8 mouse cellular contexts compared by ENCODE assay signal in the genomic region with DNA sequence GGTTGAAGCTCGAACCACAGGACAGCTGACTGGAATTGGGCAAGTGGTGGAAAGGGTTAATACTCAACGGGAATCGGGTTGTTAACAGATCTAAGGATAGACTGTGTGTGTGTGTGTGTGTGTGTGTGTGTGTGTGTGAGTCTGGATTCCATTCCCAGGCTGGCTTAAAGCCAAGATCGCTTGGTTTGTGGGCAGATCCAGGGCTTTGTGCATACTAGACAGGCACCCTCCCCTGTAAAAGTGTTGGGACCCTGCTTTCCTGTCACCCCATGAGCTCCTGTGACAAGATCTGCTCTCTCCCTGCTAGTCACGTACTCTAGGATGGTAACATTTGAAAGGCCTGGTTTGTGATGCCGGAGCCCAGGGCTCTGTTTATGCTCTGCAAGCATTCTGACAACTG. TPM values are rescaled to one million over a fixed set of nuclear protein-coding genes. Genes with fewer than 3 reads are reported as not detected.
DNase-seq lines count a peak whose midpoint lies in the region; ATAC-seq and TF ChIP-seq lines count a peak whose summit lies in the region.

No protein-coding gene starts in this region.

- DNase-seq in left cerebral cortex, postnatal 14 days (ENCODE audit: low spot score in 2 of 2): peak; percentile 76 to 86
- DNase-seq in left cerebral cortex, adult 11 months (ENCODE audit: low spot score): no peak
- peak; percentile 71 for DNase-seq in brain, adult 2 months (ENCODE audit: low read depth, low spot score)
- peak; percentile 56 for DNase-seq in forelimb bud, embryonic 11.5 days (ENCODE audit: low read depth, low spot score)
- peak; percentile 48 to 70 for DNase-seq in kidney, postnatal 36 days
- peak; percentile 56 for DNase-seq in midbrain, postnatal 0 days (ENCODE audit: low spot score)
- no peak for DNase-seq in gastrocnemius, postnatal 14 days
- DNase-seq in spleen, adult 18-20 months: no peak

- intact Hi-C loops in left cerebral cortex, postnatal 14 days (cut with DNase I): no loop called here
- intact Hi-C loops in gastrocnemius, postnatal 14 days (cut with DNase I; ENCODE audit: low total_unique reads): no loop called here

- no peak overlapping the region for H3K4me3 ChIP-seq in midbrain, postnatal 0 days (ENCODE audit: low read depth, low read length)

- TF ChIP-seq CTCF in midbrain, postnatal 0 days (IDR thresholded peaks at IDR 0.05): no peak

- H3K9ac ChIP-seq in midbrain, postnatal 0 days (replicated peaks; ENCODE audit: low read length, poor library complexity, severe bottlenecking): no peak overlapping the region

- no peak for ATAC-seq in midbrain, postnatal 0 days (ENCODE audit: low FRiP score)

- H3K9me3 ChIP-seq in midbrain, postnatal 0 days (ENCODE audit: low read length): no peaks in the 10 kb centered on the region

- H3K4me2 ChIP-seq in midbrain, postnatal 0 days (ENCODE audit: low read depth, low read length, poor library complexity, severe bottlenecking): no peak overlapping the region

- 0 out of 2 replicates have a peak overlapping the region, but pooled peaks have one; percentile 6 for H3K27ac ChIP-seq in midbrain, postnatal 0 days (ENCODE audit: low read depth, low read length)

- 37% methylated on average over 6 of the region's 6 CpGs for WGBS in midbrain, postnatal 0 days

- peaks cover 40% of the 10 kb centered on the region for H3K36me3 ChIP-seq in midbrain, postnatal 0 days (ENCODE audit: insufficient read depth, low read length)

- no peaks in the 10 kb centered on the region for H3K27me3 ChIP-seq in midbrain, postnatal 0 days (ENCODE audit: insufficient read depth, low read length)

- H3K4me1 ChIP-seq in midbrain, postnatal 0 days (ENCODE audit: insufficient read depth, low read length): no peaks in the 10 kb centered on the region

RNA-seq across cellular contexts. Expression of a gene that starts 5.7 kb away (rescaled TPM):
- 1 to 10 TPM; 6.7 to 9.2 TPM for total RNA-seq in left cerebral cortex, postnatal 14 days (2021)
- total RNA-seq in midbrain, postnatal 0 days (2014; rRNA removed): 4.3 and 9.2 TPM in 2 replicates
- polyA plus RNA-seq in midbrain, postnatal 0 days (2015; fragmentation: Nextera tagmentation; extraction: Ambion mirVana): 2.1 and 2.2 TPM in 2 replicates
- total RNA-seq in gastrocnemius, postnatal 14 days (2021): 1 to 10 TPM; 2.6 to 4.2 TPM

RNA-seq across cellular contexts. Expression of a gene that starts 51.3 kb away (rescaled TPM):
- 10 to 100 TPM; 14.5 to 15.4 TPM for total RNA-seq in left cerebral cortex, postnatal 14 days (2021)
- 17.3 and 27.0 TPM in 2 replicates for total RNA-seq in midbrain, postnatal 0 days (2014; rRNA removed)
- 14.7 and 15.5 TPM in 2 replicates for polyA plus RNA-seq in midbrain, postnatal 0 days (2015; fragmentation: Nextera tagmentation; extraction: Ambion mirVana)
- total RNA-seq in gastrocnemius, postnatal 14 days (2021): 1 to 10 TPM; 4.8 to 5.4 TPM

RNA-seq across cellular contexts. Expression of a gene that starts 58.5 kb away (rescaled TPM):
- 10 to 100 TPM; 15.7 to 16.0 TPM for total RNA-seq in left cerebral cortex, postnatal 14 days (2021)
- 15.1 and 16.2 TPM in 2 replicates for total RNA-seq in midbrain, postnatal 0 days (2014; rRNA removed)
- polyA plus RNA-seq in midbrain, postnatal 0 days (2015; fragmentation: Nextera tagmentation; extraction: Ambion mirVana): 20.1 and 21.2 TPM in 2 replicates
- 10 to 100 TPM; 13.9 to 18.3 TPM for total RNA-seq in gastrocnemius, postnatal 14 days (2021)

Comparison
In these comparisons a context has a peak if more than half of its experiments do, and no peak if none do; other contexts are left out.
1. DNase-seq: peak in left cerebral cortex, postnatal 14 days (2 of 2), brain, adult 2 months (single experiment), forelimb bud, embryonic 11.5 days (single experiment), kidney, postnatal 36 days (2 of 2) and midbrain, postnatal 0 days (single experiment); none in left cerebral cortex, adult 11 months (single experiment), gastrocnemius, postnatal 14 days (single experiment) and spleen, adult 18-20 months (0 of 2).